In genomic region chr14:118268849-118269248, GRCm38 (mm10) we compare ENCODE assay signal across 30 mouse cellular contexts. TPM values are rescaled to one million over a fixed set of nuclear protein-coding genes. Genes with fewer than 3 reads are reported as not detected.
"Had no signal": no experiment of that assay in that cellular context is flagged by ENCODE, and none has a peak within 500 bp of the region (broad histone marks: within the 10 kb centered on the region; RNA-seq: fewer than 3 reads in every experiment).

No protein-coding gene starts in this region.

- H3K4me3 ChIP-seq: liver, embryonic 15.5 days; lung, embryonic 15.5 days; megakaryocyte, embryonic 14.5 days; midbrain, embryonic 10.5 days; midbrain, embryonic 12.5 days; myocyte; neural tube, embryonic 13.5 days; neural tube, embryonic 15.5 days had no signal

- H3K36me3 ChIP-seq: liver, embryonic 15.5 days; lung, embryonic 15.5 days; midbrain, embryonic 10.5 days; midbrain, embryonic 12.5 days; neural tube, embryonic 13.5 days; neural tube, embryonic 15.5 days had no signal

- H3K27ac ChIP-seq: liver, embryonic 15.5 days; lung, embryonic 15.5 days; macrophage; midbrain, embryonic 10.5 days; midbrain, embryonic 12.5 days; neural tube, embryonic 13.5 days; neural tube, embryonic 15.5 days had no signal

- H3K9me3 ChIP-seq: liver, embryonic 15.5 days; lung, embryonic 15.5 days; megakaryocyte, embryonic 14.5 days; midbrain, embryonic 10.5 days; midbrain, embryonic 12.5 days; neural tube, embryonic 13.5 days; neural tube, embryonic 15.5 days had no signal

- H3K9ac ChIP-seq: liver, embryonic 15.5 days; liver, postnatal 0 days; lung, embryonic 15.5 days; midbrain, embryonic 12.5 days; neural tube, embryonic 13.5 days; neural tube, embryonic 15.5 days had no signal

- ATAC-seq: liver, postnatal 0 days; lung, postnatal 0 days; midbrain, embryonic 16.5 days had no signal

- DNase-seq: liver, postnatal 0 days; lung, adult 2 months; lung, postnatal 14 days; lung, postnatal 36 days; midbrain, embryonic 14.5 days; retina, postnatal 1 day; right cerebral cortex, adult 18-20 months; right cerebral cortex, postnatal 25 days; right cerebral cortex, postnatal 4 days; spleen, adult 18-20 months; thymus, adult 2 months; thymus, postnatal 25 days; thymus, postnatal 4 days had no signal

- H3K4me2 ChIP-seq: liver, embryonic 15.5 days; lung, embryonic 15.5 days; midbrain, embryonic 12.5 days; neural tube, embryonic 13.5 days; neural tube, embryonic 15.5 days had no signal

- H3K27me3 ChIP-seq: liver, embryonic 15.5 days; lung, embryonic 15.5 days; megakaryocyte, embryonic 14.5 days; midbrain, embryonic 12.5 days; neural tube, embryonic 13.5 days; neural tube, embryonic 15.5 days had no signal

- H3K4me1 ChIP-seq: liver, embryonic 15.5 days; lung, embryonic 15.5 days; megakaryocyte, embryonic 14.5 days; midbrain, embryonic 10.5 days; midbrain, embryonic 12.5 days; neural tube, embryonic 13.5 days; neural tube, embryonic 15.5 days had no signal

RNA-seq across cellular contexts. Expression of gene Gm9376, which starts 2.1 kb away (rescaled TPM):
- total RNA-seq: megakaryocyte progenitor cell, adult 5-6 weeks had no signal
- polyA plus RNA-seq: liver, embryonic 15.5 days; liver, postnatal 0 days; lung, adult 2 months; lung, embryonic 15.5 days; lung, postnatal 0 days; macrophage; midbrain, embryonic 10.5 days; midbrain, embryonic 12.5 days; midbrain, embryonic 14.5 days; midbrain, embryonic 16.5 days; myocyte; neural tube, embryonic 11.5 days; neural tube, embryonic 13.5 days; neural tube, embryonic 15.5 days; small intestine, adult 2 months; stomach, embryonic 16.5 days; testis, adult 2 months; thymus, adult 2 months; urinary bladder, adult 2 months had no signal

RNA-seq across cellular contexts. Expression of gene Sox21, which starts 32.0 kb away (rescaled TPM):
- total RNA-seq: megakaryocyte progenitor cell, adult 5-6 weeks had no signal
- polyA plus RNA-seq: liver, embryonic 15.5 days; liver, postnatal 0 days; macrophage; myocyte; testis, adult 2 months had no signal
